Mouse (Mus musculus) kidney, postnatal 0 days (tissue): ENCODE measurements around the gene Ip6k2. TPM values are rescaled to one million over a fixed set of nuclear protein-coding genes. Genes with fewer than 3 reads are reported as not detected.

Source experiments
- ATAC-seq: fragments of 200-750 bp; cut with Nextera tagmentation; replicated peaks from 2 replicates; pipeline ENCODE4 v1.8.0; 2017; ENCODE audit warnings: low read depth, moderate number of reproducible peaks, moderate TSS enrichment, moderate library complexity; ENCODE audit not compliant: low FRiP score
- DNase-seq: peaks from one replicate; pipeline ENCODE4 v3.0.0-alpha.2; 2016; ENCODE audit warnings: low spot score
- H3K27ac ChIP-seq: fragments of 300-500 bp; sonication (generic); 2 replicates; pipeline ENCODE4 v1.5.1; 2014; ENCODE audit warnings: mild to moderate bottlenecking
- H3K27me3 ChIP-seq: fragments of 300-500 bp; sonication (generic); 2 replicates; pipeline ENCODE4 v1.6.1; 2014; ENCODE audit warnings: low read length, mixed read lengths; ENCODE audit not compliant: insufficient read depth
- H3K36me3 ChIP-seq: fragments of 300-500 bp; sonication (generic); 2 replicates; pipeline ENCODE4 v1.6.1; 2014; ENCODE audit warnings: low read length, mixed read lengths; ENCODE audit not compliant: insufficient read depth
- H3K4me1 ChIP-seq: fragments of 300-500 bp; sonication (generic); replicated peaks from 2 replicates; pipeline ENCODE4 v1.6.1; 2014; ENCODE audit warnings: antibody characterized with exemption, low read length, mixed read lengths; ENCODE audit not compliant: insufficient read depth
- H3K4me2 ChIP-seq: fragments of 300-500 bp; sonication (generic); 2 replicates; pipeline ENCODE4 v1.6.1; 2014; ENCODE audit warnings: mild to moderate bottlenecking, low read length, moderate library complexity, mixed read lengths
- H3K4me3 ChIP-seq: fragments of 300-500 bp; sonication (generic); replicated peaks from 2 replicates; pipeline ENCODE4 v1.5.1; 2014; ENCODE audit warnings: low read depth, low read length
- H3K9ac ChIP-seq: fragments of 300-500 bp; sonication (generic); 2 replicates; pipeline ENCODE4 v1.6.1; 2014; ENCODE audit warnings: low read depth, low read length
- H3K9me3 ChIP-seq: fragments of 300-500 bp; sonication (generic); replicated peaks from 2 replicates; pipeline ENCODE4 v1.6.1; 2016; ENCODE audit warnings: low read length, inconsistent platforms, mixed read lengths
- CTCF ChIP-seq: IDR thresholded peaks from 2 replicates; pipeline ENCODE4 v1.5.1; 2016; ENCODE audit warnings: antibody characterized with exemption, low read depth, mild to moderate bottlenecking, moderate library complexity
- WGBS: fragments of 180-500 bp; shearing (Covaris S2); extraction: QIAGEN DNeasy Blood & Tissue Kit; methylation state at CpG from one replicate; pipeline ENCODE4 v1.1.7; 2014; 5-methylcytosine and 5-hydroxymethylcytosine counted together
- polyA plus RNA-seq: library from polyadenylated mRNA; unstranded; fragments of >200 nt; fragmentation: Nextera tagmentation; extraction: Ambion mirVana; gene quantifications from 2 replicates; pipeline ENCODE4 v1.2.1, GENCODE M21; 2015

The Ip6k2 gene
- polyA plus RNA-seq, 1 experiment from 2014 or later: 79.5 TPM

- WGBS: 72% methylated on average over 5 of the region's 5 CpGs
- no peak for ATAC-seq
Observed at GRCm38 (mm10) chr9:108754423-108754822, 29.2 kb upstream of the Ip6k2 start.

DNA sequence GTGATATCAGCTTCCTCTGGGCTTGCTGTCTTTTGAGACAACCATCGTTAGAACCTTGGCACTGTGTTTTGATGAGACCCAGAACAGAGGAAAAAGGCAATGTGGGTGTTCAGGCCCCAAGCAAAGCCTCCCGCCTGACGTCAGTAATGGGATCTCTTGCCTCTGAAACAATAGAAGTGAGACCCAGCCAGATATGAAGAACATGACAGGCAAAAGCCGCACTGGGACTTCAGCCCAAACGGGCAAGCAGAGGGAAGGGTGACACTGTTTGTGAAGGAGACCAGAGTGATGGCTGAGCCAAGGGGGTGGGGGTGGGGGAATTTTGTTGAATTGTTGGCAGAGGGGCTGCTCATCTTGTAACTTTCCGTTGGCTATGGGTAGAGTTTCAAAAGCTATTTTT lies 26.2 kb upstream of the Ip6k2 start:
- H3K9ac ChIP-seq: no peak overlapping the region
- no peaks in the 10 kb centered on the region for H3K36me3 ChIP-seq
- no peaks in the 10 kb centered on the region for H3K4me1 ChIP-seq
- no peak overlapping the region for H3K27ac ChIP-seq
- WGBS: 48% methylated on average over 6 of the region's 6 CpGs
- no peak overlapping the region for H3K4me3 ChIP-seq
- ATAC-seq (no peak), DNase-seq (no peak)
- H3K27me3 ChIP-seq: no peaks in the 10 kb centered on the region
- TF ChIP-seq CTCF: no peak
- no peak overlapping the region for H3K4me2 ChIP-seq
- no peaks in the 10 kb centered on the region for H3K9me3 ChIP-seq

More at GRCm38 (mm10) chr9:108754423-108754822, 29.2 kb upstream of the Ip6k2 start:
- Histone ChIP-seq H3K4me1 (no peaks in the 10 kb centered on the region), H3K9me3 (no peaks in the 10 kb centered on the region), H3K4me2 (no peak overlapping the region), H3K27me3 (no peaks in the 10 kb centered on the region), H3K27ac (no peak overlapping the region), H3K36me3 (no peaks in the 10 kb centered on the region), H3K4me3 (no peak overlapping the region), H3K9ac (no peak overlapping the region)
- TF ChIP-seq CTCF: no peak
- DNase-seq: no peak

DNA sequence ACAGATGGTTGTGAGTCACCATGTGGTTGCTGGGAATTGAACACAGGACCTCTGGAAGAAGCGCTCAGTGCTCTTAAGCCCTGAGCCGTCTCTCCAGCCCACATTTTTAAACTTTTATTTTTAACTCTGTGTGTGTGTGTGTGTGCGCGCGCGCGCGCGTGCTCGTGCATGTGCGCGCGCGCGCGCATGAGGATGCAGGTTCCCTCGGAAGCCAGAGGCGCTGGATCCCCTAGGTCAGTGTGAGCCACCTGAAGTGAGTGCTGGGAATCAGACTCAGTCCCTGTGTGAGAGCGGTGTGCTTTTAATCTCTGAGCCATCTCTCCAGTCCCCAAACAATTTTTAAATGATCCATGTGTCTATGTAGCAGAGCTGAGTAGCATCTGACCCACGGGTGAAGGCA lies 24.5 kb upstream of the Ip6k2 start:
- ATAC-seq: no peak
- H3K36me3 ChIP-seq: no peaks in the 10 kb centered on the region
- H3K27me3 ChIP-seq: no peaks in the 10 kb centered on the region
- H3K9me3 ChIP-seq: no peaks in the 10 kb centered on the region
- 97% methylated on average over 20 of the region's 20 CpGs for WGBS
- no peak for TF ChIP-seq CTCF
- no peak overlapping the region for H3K4me2 ChIP-seq
- no peaks in the 10 kb centered on the region for H3K4me1 ChIP-seq
- no peak overlapping the region for H3K4me3 ChIP-seq
- H3K9ac ChIP-seq: no peak overlapping the region
- no peak for DNase-seq
- H3K27ac ChIP-seq: no peak overlapping the region

DNA sequence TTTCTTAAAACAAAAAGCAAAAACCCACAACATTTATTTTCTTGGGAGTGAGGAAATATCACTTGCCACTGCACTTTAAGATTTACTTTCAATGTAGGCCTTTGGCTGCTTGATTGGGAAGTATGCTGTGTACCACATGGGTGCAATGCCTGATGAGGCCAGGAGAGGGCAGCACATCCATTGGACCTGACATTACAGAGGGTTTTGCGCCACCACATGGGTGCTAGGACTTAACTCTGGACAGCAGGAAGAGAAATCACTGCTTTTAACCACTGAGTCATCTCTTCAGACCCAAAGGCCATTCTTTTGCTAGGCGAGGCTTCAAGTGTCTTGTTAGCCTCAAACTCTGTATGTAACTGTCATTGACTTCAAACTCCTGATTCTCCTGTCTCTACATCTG lies 23.8 kb upstream of the Ip6k2 start:
- H3K4me2 ChIP-seq: no peak overlapping the region
- WGBS: 65% methylated on average over 2 of the region's 2 CpGs
- H3K27me3 ChIP-seq: no peaks in the 10 kb centered on the region
- no peak for ATAC-seq
- no peak overlapping the region for H3K4me3 ChIP-seq
- DNase-seq: no peak
- H3K27ac ChIP-seq: no peak overlapping the region
- no peaks in the 10 kb centered on the region for H3K9me3 ChIP-seq
- no peaks in the 10 kb centered on the region for H3K4me1 ChIP-seq
- no peaks in the 10 kb centered on the region for H3K36me3 ChIP-seq
- TF ChIP-seq CTCF: peak; percentile 75
- no peak overlapping the region for H3K9ac ChIP-seq

DNA sequence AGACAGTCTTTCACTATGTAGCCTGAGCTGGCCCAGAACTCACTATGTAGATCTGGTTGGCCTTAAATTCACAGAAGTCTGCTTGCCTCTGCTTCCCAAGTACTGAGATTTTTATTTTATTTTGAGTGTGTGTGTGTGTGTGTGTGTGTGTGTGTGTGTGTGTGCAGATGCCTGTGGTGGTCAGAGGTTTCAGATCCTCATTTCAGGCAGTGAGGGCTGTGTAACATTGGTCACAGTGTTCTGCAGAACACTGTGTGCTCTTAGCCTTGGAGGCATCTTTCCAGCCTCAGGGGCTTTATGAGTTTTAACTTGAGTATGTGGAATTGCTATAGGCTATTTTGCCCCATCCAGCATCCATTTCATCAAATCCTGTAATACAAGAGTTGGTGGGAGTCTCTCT lies 22.0 kb upstream of the Ip6k2 start:
- H3K27ac ChIP-seq: no peak overlapping the region
- ATAC-seq: no peak
- H3K9me3 ChIP-seq: no peaks in the 10 kb centered on the region
- no peaks in the 10 kb centered on the region for H3K4me1 ChIP-seq
- no peaks in the 10 kb centered on the region for H3K27me3 ChIP-seq
- TF ChIP-seq CTCF: no peak
- H3K4me3 ChIP-seq: no peak overlapping the region
- H3K36me3 ChIP-seq: no peaks in the 10 kb centered on the region
- no peak for DNase-seq
- no peak overlapping the region for H3K4me2 ChIP-seq
- no peak overlapping the region for H3K9ac ChIP-seq

DNA sequence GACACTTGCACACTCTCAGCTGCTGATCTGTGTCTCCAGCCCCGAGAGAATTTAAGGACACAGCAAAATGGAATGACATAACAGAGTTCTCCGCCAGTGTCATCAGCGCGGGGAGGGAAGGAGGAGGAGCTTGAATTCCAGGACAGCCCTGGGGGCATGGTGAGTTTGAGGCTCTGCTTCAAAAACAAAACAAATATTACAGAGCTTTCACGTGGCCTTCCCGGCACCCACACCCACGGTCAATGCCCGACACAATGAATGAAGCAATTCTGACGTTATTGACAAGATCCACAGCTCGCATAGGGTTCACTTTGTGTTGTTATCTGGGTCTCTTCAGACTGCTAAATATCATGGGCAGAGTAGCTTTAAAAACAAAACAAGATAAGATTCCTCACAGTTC lies 18.6 kb upstream of the Ip6k2 start:
- Histone ChIP-seq H3K4me1 (no peaks in the 10 kb centered on the region), H3K4me3 (no peak overlapping the region), H3K27me3 (no peaks in the 10 kb centered on the region), H3K36me3 (no peaks in the 10 kb centered on the region), H3K9ac (no peak overlapping the region), H3K4me2 (no peak overlapping the region), H3K27ac (no peak overlapping the region), H3K9me3 (no peaks in the 10 kb centered on the region)
- no peak for TF ChIP-seq CTCF
- no peak for ATAC-seq
- WGBS: 77% methylated on average over 10 of the region's 10 CpGs
- no peak for DNase-seq

DNA sequence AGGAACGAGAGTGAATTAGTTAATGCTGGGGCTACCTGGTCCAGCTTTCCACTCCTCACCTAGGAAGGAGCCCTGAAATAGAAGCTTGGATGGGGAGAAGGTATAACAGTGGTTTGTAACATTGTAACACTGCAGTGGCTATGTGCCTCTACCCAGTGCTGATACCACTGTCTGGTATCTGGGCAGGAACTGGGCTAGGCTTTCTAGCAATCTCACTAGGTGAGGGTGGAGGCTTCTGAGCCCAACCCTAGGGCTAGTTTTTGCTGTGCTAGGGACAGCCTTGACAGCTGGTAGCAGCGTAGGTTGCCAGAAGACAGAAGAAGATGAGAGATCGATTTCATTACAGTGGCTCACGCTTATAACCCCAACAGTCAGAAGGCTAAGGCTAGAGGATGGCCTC lies 7.0 kb upstream of the Ip6k2 start:
- H3K9ac ChIP-seq: no peak overlapping the region
- no peaks in the 10 kb centered on the region for H3K4me1 ChIP-seq
- H3K4me3 ChIP-seq: no peak overlapping the region
- H3K36me3 ChIP-seq: no peaks in the 10 kb centered on the region
- H3K9me3 ChIP-seq: 0 out of 2 replicates have a peak, but pooled peaks cover 5% of the 10 kb centered on the region
- 72% methylated on average over 4 of the region's 4 CpGs for WGBS
- no peaks in the 10 kb centered on the region for H3K27me3 ChIP-seq
- H3K27ac ChIP-seq: no peak overlapping the region
- no peak for TF ChIP-seq CTCF
- ATAC-seq (no peak), DNase-seq (no peak)
- H3K4me2 ChIP-seq: no peak overlapping the region
